Mouse (Mus musculus): Measurements from ENCODE around the gene Tmem50b.

The Tmem50b gene

DNA sequence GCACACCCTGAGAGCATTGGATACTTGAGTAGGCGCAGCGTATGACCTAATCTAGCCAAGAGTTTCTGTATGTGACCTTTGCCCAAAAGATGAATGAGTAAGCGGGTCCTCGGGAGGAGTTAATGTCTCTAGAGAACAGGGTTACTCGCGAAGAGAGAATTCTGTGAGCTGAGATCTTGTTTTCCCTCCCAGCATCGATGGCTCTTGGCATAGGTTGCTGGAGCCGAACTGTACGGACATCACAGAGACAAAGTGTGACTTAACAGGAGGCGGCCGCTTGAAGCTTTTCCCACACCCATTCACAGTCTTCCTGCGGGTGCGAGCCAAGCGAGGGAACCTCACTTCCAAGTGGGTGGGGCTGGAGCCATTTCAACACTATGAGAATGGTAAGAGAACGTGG is 39.9 kb downstream of the Tmem50b start:
- ChIA-PET POLR2A (interaction anchor here in 2 of 4 experiments (0.6 to 1.4 kb wide), 5 partner anchors 10 to 128 kb away, joined by 3 to 4 read pairs (median 3); partner anchors contain the start of genes Gart (in 1 of the 2) and Son (in 1 of the 2)), CTCF (interaction anchor here in 1 of 4 experiments (0.6 kb wide), 1 partner anchor 11 kb away, joined by 7 read pairs; no protein-coding TSS in a partner anchor)

DNA sequence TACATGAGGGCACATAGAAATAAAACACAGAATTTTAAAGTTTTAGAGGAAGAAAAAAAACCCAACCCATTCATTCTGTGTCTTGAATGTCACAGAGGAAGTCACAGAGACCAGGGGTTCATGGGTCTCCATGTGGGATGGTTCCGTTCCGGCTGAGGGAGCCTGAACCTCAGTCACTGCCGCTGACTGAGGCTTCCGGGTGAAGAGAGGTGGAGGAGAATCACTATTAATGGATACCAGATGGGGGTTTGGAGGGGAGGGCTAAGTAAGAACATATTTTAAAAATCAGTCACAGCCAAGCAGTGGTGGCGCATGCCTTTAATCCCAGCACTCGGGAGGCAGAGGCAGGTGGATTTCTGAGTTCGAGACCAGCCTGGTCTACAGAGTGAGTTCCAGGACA is 40.4 kb downstream of the Tmem50b start:
- POLR2A ChIA-PET = interaction anchor here in 2 of 4 experiments (0.7 to 1.4 kb wide), 3 partner anchors 10 to 90 kb away, joined by 3 to 4 read pairs (median 3); partner anchors contain the start of genes Gart (in 1 of the 2), Ifngr2 (in 1 of the 2) and Son (in 1 of the 2)

GRCm38 (mm10) chr16:91556659-91557058 is 40.9 kb downstream of the Tmem50b start:
- POLR2A ChIA-PET = interaction anchor here in 2 of 4 experiments (0.6 to 2.4 kb wide), 5 partner anchors 10 to 53 kb away, joined by 3 to 15 read pairs (median 4); partner anchors contain the start of gene Ifngr2 (in 2 of the 2)
- CTCF ChIA-PET = interaction anchor here in 1 of 4 experiments (0.7 kb wide), 1 partner anchor 717 kb away, joined by 6 read pairs; no protein-coding TSS in a partner anchor

More for the DNA sequence above, 40.4 kb downstream of the Tmem50b start:
- CTCF ChIA-PET = interaction anchor here in 1 of 4 experiments (0.6 kb wide), 1 partner anchor 12 kb away, joined by 7 read pairs; no protein-coding TSS in a partner anchor

DNA sequence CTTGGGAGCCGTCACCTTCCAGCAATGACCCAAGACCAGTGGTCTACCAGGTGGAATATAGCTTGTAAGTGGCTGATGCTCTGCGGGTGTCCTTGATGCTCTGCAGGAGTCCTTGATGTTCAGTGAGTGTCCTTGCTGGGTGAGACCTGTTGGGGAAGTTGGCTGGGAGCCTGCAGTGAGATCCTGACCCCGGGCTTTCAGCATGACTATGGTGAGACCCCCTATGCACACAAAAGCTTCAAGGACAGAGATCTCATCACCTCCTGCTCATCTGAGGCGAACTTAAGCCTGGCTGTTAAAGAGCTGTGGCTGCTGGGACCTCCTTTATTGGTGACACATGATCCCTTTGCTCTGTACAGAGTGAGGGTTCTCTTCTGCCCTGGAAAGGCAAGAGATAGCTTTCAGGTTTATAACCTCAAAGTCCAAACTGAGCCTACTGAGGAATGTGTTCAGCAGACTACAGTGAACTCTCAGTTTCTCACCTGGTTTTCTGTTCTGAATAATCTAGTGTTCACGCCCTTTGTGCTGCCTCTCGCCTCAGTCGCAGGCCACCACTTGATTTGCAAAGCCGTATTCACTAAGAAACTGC is 42.5 kb downstream of the Tmem50b start:
- CTCF ChIA-PET = interaction anchor here (0.5 to 1.4 kb wide), 8 partner anchors 9 to 176 kb away, joined by 3 to 4 read pairs (median 3); no protein-coding TSS in a partner anchor

DNA sequence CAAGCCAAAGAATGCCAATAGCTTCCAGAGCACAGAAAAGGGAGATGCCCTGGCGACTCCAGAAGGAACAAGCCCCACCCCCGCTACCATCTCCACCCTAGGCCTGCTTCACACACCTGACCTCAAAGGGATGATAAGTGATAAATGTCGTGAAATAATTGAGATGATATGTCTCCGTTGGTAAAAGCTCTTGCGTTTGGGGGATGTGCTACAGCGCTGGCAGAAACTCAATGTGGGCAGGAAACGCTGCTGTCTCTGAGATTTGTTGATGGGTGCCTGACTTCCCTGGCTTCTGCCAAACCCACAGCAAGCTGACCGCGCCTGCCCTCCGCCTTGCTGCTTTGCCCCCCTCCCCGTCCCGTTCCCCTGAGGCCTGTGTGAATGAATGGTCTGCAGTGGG is 44.0 kb downstream of the Tmem50b start:
- POLR2A ChIA-PET = interaction anchor here in 2 of 4 experiments (0.7 to 1.6 kb wide), 3 partner anchors 9 to 108 kb away, joined by 3 to 6 read pairs (median 4); no protein-coding TSS in a partner anchor
- CTCF ChIA-PET = no interaction called here

More for the DNA sequence above, 42.5 kb downstream of the Tmem50b start:
- POLR2A ChIA-PET = interaction anchor here in 3 of 4 experiments (0.5 to 2.4 kb wide), 14 partner anchors 9 to 1055 kb away, joined by 3 to 15 read pairs (median 3); partner anchors contain the start of gene Ifngr2 (in 1 of the 3)

- POLR2A ChIA-PET = interaction anchor here in 3 of 4 experiments (0.6 to 1.6 kb wide), 8 partner anchors 10 to 436 kb away, joined by 3 to 6 read pairs (median 3); partner anchors contain the start of gene Son (in 1 of the 3)
- CTCF ChIA-PET = interaction anchor here in 3 of 4 experiments (0.6 to 2.7 kb wide), 5 partner anchors 10 to 379 kb away, joined by 3 to 9 read pairs (median 3); no protein-coding TSS in a partner anchor
Measured at GRCm38 (mm10) chr16:91552072-91552471, 45.5 kb downstream of the Tmem50b start.

DNA sequence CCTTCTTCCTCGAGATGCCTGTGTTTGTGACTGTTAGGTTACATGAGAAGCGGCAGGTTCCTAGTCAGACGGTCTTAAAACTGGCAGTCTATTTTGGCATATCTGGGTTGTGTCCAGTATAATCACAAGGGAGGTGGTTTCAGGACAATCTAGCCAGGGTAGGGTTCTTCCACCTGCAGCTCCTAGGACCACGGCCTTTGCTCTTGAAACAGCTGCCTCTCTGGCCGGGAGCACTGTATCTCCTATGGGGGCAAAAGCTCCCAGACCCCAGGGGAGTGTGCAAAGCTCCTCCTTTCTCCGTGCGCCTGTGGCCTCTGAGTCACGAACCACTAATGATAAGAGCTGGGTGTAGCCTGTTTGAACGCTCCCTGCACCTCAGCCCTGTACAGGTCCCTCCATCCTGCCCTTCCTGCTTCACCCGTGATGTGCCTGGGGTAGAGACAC is 46.5 kb downstream of the Tmem50b start:
- ChIA-PET POLR2A (interaction anchor here in 3 of 4 experiments (0.6 to 1.4 kb wide), 5 partner anchors 9 to 752 kb away, joined by 3 to 6 read pairs (median 3); no protein-coding TSS in a partner anchor), CTCF (interaction anchor here (0.6 to 2.7 kb wide), 4 partner anchors 9 to 31 kb away, joined by 3 to 9 read pairs (median 6); no protein-coding TSS in a partner anchor)

DNA sequence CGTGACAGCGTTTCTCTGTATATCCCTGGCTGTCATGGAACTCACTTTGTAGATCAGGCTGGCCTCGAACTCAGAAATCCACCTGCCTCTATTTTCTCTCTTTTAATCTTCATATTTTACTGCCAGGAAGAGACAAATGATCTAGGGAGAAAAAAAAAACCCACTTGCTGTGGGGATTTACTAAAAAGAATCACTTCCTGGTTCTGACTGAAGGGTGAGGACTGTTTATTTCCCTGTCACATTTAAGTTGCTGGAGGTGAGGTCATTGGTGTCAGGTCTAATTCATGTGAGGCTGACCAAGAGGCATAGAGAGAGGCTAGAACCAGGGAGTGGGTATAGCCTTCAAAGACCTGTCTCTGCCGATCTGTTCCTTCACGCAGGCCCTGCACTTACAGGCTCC is 48.0 kb downstream of the Tmem50b start:
- ChIA-PET POLR2A (interaction anchor here in 1 of 4 experiments (0.6 kb wide), 1 partner anchor 10 kb away, joined by 3 read pairs; no protein-coding TSS in a partner anchor), CTCF (no interaction called here)

DNA sequence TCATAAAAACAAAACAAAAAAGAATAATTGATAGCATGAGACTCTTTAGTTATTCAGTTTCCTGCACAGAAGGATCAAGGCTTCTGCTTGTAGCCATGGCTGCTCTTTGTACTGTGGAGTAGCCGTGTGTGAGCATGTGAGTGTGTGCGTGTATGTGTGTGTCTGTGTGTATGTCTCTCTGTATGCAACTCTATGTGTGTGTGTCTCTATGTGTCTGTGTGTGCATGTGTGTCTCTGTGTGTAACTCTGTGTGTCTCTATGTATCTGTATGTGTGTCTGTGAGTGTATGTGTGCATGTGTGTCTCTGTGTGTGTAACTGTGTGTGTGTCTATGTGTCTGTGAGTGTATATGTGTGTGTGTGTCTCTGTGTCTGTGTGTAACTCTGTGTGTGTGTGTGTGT is 48.6 kb downstream of the Tmem50b start:
- POLR2A ChIA-PET = interaction anchor here in 1 of 4 experiments (0.6 kb wide), 1 partner anchor 10 kb away, joined by 3 read pairs; no protein-coding TSS in a partner anchor

GRCm38 (mm10) chr16:91548586-91548985 is 49.0 kb downstream of the Tmem50b start:
- ChIA-PET CTCF (interaction anchor here in 1 of 4 experiments (0.8 kb wide), 1 partner anchor 34 kb away, joined by 3 read pairs; no protein-coding TSS in a partner anchor), POLR2A (interaction anchor here in 1 of 4 experiments (0.6 kb wide), 1 partner anchor 40 kb away, joined by 5 read pairs; no protein-coding TSS in a partner anchor)

More for the DNA sequence above, 48.6 kb downstream of the Tmem50b start:
- CTCF ChIA-PET = interaction anchor here in 1 of 4 experiments (0.8 kb wide), 1 partner anchor 33 kb away, joined by 3 read pairs; no protein-coding TSS in a partner anchor

- ChIA-PET CTCF (interaction anchor here in 1 of 4 experiments (0.8 kb wide), 1 partner anchor 34 kb away, joined by 3 read pairs; no protein-coding TSS in a partner anchor), POLR2A (interaction anchor here in 3 of 4 experiments (0.6 to 3.3 kb wide), 6 partner anchors 8 to 99 kb away, joined by 3 to 15 read pairs (median 7); partner anchors contain the start of genes Gart (in 1 of the 3), Ifnar1 (in 1 of the 3) and Son (in 1 of the 3))
Measured at GRCm38 (mm10) chr16:91547974-91548373, 49.6 kb downstream of the Tmem50b start.

GRCm38 (mm10) chr16:91546836-91547741 is 50.5 kb downstream of the Tmem50b start, which contains the start of gene Ifngr2:
Gene Ifngr2, plus strand, starts transcription at chr16:91547072.
- ChIA-PET POLR2A (interaction anchor here in 2 of 4 experiments (0.7 to 3.3 kb wide), 12 partner anchors 9 to 115 kb away, joined by 3 to 15 read pairs (median 4); partner anchors contain the start of genes Gart (in 1 of the 2), Ifnar1 (in 1 of the 2) and Son (in 1 of the 2)), CTCF (interaction anchor here in 2 of 4 experiments (0.5 to 0.7 kb wide), 3 partner anchors 21 to 326 kb away, joined by 3 to 5 read pairs (median 5); no protein-coding TSS in a partner anchor)

DNA sequence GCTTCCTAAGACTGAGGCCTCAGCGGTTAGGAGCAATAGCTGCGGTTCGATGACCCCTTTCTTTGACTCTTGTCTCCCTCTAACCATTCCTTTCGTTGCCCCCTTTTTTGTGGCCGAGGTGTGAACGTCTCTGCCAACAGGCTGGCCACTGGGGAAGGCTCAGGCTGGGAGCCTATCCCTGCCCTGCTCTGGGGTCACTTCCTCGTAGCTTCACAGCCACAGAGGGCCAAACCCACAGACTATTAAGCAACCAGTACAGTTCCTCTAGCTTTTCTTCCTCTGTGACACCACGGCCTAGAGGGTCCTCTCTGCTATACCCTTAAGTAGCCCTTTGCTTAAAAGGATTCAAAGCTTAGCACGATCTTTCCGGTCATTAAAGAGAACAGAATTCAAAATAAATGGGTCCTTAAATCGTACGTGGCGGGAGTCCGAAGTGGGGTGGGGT is 51.2 kb downstream of the Tmem50b start:
- ChIA-PET CTCF (interaction anchor here in 2 of 4 experiments (0.5 to 0.6 kb wide), 3 partner anchors 9 to 325 kb away, joined by 3 to 5 read pairs (median 4); no protein-coding TSS in a partner anchor), POLR2A (interaction anchor here in 2 of 4 experiments (0.8 to 3.3 kb wide), 7 partner anchors 8 to 101 kb away, joined by 3 to 15 read pairs (median 4); partner anchors contain the start of genes Gart (in 1 of the 2), Ifnar1 (in 1 of the 2) and Son (in 1 of the 2))

DNA sequence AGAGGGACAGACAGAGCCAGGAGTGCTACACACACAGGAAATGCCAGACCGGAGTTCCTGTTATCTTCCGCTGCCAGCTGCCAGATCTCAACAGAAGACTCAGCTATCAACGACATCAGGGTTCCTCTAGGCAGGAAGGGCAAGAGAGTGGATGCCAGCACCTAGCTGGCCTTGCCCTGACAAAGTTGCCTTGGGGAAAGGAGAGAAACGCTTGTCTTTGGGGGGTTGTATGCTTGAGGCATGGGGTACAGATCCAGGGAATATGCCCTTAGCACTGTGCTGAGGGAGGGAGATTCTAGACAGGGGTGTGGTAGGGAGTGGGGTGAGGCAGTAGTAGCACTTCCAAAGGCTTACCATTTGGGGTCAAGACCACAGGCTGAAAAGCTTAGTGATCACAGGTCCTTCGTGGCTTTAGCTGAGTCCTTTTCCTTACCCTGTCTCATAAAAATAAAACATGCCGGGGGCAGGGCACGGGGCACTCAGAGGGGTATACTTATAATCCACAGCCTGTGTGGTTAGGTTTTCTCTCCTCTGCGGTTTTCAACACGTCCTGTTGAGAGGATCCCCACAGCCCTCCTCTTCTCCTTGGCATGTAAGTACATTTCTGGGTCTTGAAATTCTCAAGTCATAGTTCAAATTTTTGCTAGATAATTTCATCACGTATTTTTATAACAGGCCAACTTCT is 51.9 kb downstream of the Tmem50b start:
- POLR2A ChIA-PET = interaction anchor here in 3 of 4 experiments (0.6 to 3.3 kb wide), 7 partner anchors 8 to 101 kb away, joined by 3 to 15 read pairs (median 3); partner anchors contain the start of genes Gart (in 1 of the 3) and Son (in 1 of the 3)
- CTCF ChIA-PET = interaction anchor here in 2 of 4 experiments (0.6 to 0.7 kb wide), 2 partner anchors 10 to 37 kb away, joined by 3 to 4 read pairs; no protein-coding TSS in a partner anchor

- ChIA-PET POLR2A (no interaction called here), CTCF (no interaction called here)
Measured at GRCm38 (mm10) chr16:91543619-91544018, 54.0 kb downstream of the Tmem50b start.

GRCm38 (mm10) chr16:91541573-91542081 is 56.0 kb downstream of the Tmem50b start:
- ChIA-PET POLR2A (interaction anchor here (0.5 to 1.5 kb wide), 18 partner anchors 9 to 437 kb away, joined by 3 to 5 read pairs (median 4); partner anchors contain the start of genes Gart (in 1 of the 4), Ifnar1 (in 1 of the 4) and Son (in 1 of the 4)), CTCF (interaction anchor here (0.5 to 1.5 kb wide), 5 partner anchors 10 to 174 kb away, joined by 3 read pairs; no protein-coding TSS in a partner anchor)
